Mouse (Mus musculus): ENCODE data around the gene Pcdh15.

Pcdh15 gene

GRCm38 (mm10) chr10:73098966-73099845 is at the start of gene Pcdh15:
TSS of gene Pcdh15 (plus strand) at chr10:73099342.
- DNase-seq (ENCODE audit: low read depth), result no peak

- DNase-seq (ENCODE audit: low read depth), result no peak
Measured at GRCm38 (mm10) chr10:73052074-73052473, 47.1 kb upstream of the Pcdh15 start.

DNA sequence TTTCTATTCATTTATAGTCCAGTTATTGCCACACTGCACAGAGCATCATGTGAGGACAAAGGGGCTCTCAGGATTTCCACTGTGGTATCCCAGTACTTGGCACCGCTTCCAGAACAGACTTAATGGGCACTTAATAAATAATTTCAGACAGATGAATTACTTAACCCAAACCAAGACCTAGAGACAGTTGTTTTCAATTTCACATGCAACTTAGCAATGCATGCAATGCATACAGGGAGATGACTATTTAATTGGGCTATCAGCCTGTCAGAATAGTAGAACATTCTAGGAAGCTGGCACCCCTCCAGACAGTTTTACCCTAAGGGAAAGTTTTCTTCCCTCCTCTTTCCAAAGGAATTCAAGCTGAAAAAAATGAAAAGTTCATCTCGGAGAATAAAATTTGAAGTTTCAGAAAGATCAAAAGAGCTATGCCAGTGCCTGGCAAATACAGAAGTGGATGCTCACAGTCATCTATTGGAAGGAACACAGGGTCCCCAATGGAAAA is 39.4 kb upstream of the Pcdh15 start:
- DNase-seq (ENCODE audit: low read depth), result no peak

DNA sequence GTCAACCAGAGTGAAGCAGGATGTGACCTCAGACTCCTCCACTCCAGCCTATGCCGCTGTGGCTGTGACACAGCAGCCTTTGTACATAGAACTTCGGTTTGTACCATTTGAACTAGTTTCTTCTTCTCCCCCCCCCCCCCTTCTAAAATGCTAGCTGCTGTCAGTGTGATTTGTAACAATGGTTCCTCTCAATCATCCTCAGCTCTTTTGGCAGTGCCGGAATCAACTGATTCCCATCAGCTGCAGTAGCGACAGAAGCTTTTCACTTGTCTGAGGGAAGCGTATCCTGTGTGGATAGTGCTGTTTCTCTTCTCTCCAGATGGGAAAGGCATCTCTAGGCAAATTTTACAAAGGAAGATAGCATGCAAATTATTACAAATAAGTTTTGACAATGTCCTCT is 12.4 kb upstream of the Pcdh15 start:
- DNase-seq (ENCODE audit: low read depth), result no peak

DNA sequence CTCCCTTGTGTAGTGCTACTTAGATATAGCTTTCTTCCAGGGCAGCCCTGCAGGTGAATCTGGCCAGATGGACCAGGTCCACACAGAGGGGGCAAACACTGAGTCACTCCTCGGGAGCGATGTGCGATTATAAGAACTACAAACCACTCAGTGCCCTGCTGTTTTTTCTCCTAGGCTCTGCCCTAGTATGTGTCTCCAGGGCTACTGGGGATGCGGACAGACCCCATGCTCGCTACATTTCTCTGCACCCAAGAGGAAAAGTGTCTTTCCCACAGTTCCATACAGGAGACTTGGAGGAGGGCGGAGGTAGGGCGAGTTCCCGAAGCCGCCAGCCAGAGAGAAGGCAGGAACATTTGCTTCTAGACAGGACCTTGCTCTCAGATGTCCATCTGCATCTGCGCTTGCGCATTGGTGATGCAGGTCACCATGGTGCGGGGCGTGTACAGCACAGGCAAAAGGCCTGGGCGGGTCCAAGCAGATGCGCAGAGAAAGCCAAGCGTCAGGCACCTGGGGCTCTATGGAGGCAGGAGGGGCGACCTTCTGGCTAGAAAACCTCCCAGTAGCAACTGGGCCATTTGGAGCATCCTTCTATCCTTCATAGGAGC is 2.5 kb upstream of the Pcdh15 start:
- no peak for DNase-seq (ENCODE audit: low read depth)

- DNase-seq (ENCODE audit: low read depth), result no peak
Measured at GRCm38 (mm10) chr10:73097176-73097575, 2.0 kb upstream of the Pcdh15 start.

GRCm38 (mm10) chr10:73097979-73098378 is 1.2 kb upstream of the Pcdh15 start:
- peak; percentile 2 for DNase-seq (ENCODE audit: low read depth)

DNA sequence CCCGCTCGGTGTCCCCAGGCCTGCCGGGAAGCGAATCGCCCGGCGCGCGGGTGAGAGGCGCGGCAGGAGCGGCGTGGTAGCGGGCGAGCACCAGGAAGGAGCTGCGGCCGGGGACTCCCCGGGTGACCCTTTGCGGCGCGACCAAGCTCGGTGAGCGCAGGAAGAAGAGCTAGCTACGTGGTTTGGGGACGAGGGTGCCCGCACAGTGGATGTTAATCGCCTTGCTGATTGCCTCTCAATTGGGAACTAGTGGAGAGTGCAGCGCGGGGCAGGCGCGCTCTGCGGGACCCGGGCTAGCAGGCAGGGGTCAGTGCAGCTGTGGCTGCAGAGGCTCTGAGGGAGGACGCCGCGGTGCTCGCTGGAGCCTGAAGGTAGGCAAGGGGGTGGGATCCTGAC is 702 bp downstream of the Pcdh15 start:
- no peak for DNase-seq (ENCODE audit: low read depth)

DNA sequence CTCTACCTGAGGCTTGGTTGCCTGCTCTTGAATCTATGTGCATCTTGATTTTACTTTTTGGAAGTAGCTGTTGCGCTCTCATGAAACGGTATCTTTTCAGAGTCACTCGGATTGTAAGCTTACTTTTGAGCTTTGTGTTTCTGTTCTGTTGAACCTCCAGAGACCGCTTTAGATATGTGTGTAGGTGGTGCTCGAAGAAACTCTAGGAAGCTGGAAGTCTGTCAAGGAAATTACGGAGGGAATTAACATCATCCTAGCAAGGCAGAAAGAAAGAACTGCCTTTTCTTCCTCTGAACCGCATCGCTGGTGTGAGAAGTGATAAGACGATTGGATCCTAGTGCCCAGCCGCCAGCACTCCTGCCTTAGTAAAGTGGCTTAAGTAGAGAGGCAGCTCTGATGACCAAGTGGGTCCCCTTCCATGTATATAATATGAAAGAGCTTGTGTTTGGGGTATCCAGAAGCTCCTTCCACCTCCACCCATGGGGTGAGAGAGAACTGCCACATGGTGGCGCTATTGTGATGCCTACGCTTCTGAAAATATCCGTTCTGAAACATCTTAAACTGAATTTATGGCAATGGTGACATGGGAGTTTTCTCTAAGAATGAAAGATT is 4.3 kb downstream of the Pcdh15 start:
- no peak for DNase-seq (ENCODE audit: low read depth)

DNA sequence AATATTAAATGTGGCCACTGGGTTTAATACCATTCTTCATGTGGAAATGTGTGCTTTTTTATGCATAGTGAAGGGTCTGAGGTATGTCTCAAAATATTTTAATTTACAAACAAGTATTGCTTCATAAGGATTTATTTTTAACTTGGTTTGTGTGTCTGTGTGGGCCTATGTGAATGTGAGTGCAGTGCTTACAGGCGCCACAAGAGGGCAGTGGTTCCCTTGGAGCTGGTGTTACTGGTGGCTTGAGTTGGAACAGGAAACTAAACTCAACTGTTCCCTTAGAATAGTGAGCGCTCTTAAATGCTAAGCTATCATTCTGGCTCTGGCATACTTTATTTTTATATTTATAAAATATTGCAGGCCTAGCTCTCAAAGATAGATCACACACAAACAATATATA is 6.8 kb downstream of the Pcdh15 start:
- no peak for DNase-seq (ENCODE audit: low read depth)

DNA sequence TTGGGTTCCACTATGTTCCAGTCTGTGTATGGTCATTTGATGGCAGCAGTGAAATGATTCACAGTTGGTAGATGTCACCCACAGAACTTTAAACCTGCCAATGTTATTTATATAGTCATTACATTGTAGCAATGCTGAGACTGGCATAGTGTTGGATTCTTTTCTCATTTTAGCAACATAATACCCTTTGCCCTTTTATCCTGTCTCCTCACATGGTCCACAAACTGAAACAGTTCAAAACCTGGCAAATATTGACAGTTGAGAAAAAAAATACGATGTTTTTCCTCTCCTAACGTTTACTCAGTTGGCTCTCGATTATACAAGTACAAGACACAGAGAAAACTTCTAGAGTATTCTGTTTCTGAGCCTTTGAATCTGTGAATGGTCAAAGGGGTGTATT is 38.8 kb downstream of the Pcdh15 start:
- DNase-seq (ENCODE audit: low read depth), result no peak

- no peak for DNase-seq (ENCODE audit: low read depth)
Measured at GRCm38 (mm10) chr10:73147543-73147942, 48.4 kb downstream of the Pcdh15 start.

DNA sequence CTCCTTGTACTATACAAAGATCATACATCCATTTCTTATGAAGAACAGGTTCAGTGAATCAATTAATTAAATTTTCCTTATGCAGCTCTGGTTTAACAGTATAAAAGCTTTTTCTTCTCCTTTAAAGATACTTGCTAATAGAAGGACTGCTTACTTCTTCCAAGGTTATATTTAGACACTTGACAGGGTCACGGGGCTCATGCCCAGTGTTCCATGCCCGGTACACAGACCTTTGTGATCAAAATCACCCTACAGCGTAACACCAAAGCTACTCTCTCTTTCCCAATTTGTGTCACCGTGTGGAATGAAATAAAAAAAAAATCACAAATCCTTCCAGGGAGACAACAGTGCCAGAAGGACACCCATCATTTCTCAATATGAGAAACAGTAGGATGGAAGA is 48.8 kb downstream of the Pcdh15 start:
- DNase-seq (ENCODE audit: low read depth), result no peak

DNA sequence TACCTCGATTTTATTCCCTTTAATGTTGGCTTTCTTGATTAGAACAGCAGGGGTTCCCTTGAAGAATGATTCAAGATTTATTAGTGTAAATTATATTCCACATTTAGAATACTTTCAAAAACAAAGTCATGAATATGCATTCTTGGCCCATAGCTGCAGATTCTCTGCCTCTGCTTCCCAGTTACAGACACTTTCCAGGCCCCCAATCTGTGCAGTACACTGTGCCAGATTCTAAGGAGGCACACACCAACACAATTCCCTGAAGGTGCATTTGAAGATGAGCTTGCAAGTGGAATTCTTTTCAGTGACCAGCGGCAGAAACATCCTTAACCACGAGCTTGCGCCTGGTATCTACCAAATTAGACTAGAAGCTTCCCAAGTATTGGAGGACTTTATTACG is 55.4 kb downstream of the Pcdh15 start:
- DNase-seq (ENCODE audit: low read depth), result no peak

DNA sequence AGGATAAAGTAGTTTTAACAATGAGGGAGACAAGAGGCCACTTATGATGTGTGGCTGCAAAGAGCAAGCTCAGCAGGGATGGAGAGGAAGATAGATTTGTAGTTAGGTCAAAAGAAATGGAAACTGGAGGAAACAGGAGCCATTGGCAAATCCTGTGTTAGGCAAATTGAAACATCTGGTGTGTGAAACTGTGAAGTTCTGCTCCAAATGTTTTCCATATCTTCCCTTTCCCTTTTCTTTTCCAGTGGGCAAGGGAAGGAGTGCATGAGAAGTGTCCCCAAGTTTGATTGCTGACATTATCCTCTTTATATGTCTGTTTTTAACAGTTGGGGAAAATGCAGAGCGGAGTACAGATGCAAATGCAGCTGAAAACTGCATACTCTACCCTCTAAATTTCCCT is 62.6 kb downstream of the Pcdh15 start:
- DNase-seq (ENCODE audit: low read depth), result no peak

DNA sequence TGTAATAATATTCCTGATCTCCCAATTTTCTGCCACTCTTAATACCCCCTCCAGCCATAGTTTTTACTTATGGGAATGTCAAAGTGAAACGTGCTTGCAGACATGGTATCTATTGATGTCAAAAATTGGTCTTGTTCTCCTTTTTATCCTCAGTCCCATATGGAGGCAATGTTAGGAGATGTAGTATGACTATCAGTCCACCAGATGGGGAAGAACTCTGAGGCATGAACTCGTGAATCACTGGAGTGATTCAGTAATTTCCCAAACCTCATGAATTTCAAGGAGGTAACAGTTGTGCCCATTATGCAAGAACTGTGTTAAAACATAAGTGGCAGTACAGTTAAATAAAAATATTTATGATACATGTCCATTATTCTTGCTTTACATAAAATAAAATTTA is 116.9 kb downstream of the Pcdh15 start:
- no peak for DNase-seq (ENCODE audit: low read depth)

DNA sequence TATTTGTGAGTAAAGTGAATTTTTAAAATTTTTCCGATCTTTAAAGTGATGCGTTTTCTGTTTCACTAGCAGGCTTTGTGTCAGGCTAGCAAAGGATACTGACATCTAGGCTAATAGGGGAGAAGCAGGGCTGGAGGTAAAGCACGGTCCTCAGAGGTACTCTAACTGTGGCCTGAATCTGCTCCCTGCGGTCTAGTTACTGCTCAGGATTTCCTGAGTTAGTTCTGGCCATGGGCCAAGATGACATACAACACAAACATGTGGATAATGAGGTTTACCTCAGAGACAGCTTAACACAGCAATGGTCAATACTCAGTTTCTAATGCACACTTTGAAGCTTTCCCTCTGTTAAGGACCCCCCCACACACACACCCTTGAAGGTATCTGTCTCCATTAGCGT is 143.2 kb downstream of the Pcdh15 start:
- no peak for DNase-seq (ENCODE audit: low read depth)

- DNase-seq (ENCODE audit: low read depth), result no peak
Measured at GRCm38 (mm10) chr10:73280438-73280837, 181.3 kb downstream of the Pcdh15 start.

DNA sequence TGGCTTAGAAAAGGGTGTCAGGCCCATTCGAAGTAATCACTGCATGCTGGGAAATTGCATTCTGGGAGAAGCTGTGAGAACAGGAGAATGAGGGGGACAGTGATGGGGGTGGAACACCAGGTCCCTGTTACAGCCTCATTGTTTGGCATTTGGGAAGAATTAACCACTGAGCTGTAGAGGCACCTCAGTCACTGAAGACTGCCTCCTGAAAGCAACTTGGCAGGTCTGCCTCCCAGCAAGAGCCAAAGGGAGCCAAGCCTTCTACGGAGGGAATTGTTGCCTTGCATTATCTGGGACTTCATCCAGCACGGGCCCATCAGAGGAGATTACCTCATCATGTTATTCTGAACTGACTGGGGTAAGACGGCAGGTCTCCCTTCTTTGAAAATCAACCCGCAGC is 197.3 kb downstream of the Pcdh15 start:
- DNase-seq (ENCODE audit: low read depth), result no peak

GRCm38 (mm10) chr10:73301951-73302350 is 202.8 kb downstream of the Pcdh15 start:
- DNase-seq (ENCODE audit: low read depth), result no peak

DNA sequence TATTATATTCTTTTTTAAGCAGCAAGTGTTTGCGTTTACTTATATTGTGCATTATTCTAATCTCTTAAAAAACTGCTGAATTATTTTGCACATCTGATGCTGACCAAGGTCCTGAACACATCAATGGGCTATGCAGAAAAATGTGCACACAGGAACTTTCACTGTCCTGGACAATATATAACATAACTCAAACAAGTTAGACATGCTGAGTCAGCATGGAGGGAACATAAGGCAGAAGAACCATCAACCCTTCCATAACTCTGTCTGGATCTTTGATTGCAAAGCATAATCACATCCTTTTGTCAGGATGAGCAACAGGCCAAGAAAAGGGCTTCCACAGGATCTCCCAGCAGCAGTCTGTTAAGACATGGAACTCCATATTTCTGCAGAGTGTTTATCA is 207.5 kb downstream of the Pcdh15 start:
- DNase-seq (ENCODE audit: low read depth), result no peak

DNA sequence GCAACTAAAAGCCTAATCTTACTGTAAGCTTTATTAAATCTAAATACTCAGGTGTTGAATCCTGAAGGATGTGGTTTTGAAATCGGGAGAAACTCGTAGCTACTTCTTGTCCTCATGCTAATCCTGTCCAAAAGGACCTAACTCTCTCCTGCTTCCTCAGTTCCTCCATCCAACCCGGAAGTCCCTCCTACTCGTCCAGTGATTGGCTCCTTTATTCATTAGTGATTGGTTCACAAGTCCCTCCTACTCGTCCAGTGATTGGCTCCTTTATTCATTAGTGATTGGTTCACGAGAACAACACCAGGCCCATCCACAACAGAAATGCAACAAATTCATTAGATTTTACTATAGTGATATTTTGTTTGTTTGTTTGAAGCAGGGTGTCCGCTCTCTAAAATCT is 227.7 kb downstream of the Pcdh15 start:
- no peak for DNase-seq (ENCODE audit: low read depth)

DNA sequence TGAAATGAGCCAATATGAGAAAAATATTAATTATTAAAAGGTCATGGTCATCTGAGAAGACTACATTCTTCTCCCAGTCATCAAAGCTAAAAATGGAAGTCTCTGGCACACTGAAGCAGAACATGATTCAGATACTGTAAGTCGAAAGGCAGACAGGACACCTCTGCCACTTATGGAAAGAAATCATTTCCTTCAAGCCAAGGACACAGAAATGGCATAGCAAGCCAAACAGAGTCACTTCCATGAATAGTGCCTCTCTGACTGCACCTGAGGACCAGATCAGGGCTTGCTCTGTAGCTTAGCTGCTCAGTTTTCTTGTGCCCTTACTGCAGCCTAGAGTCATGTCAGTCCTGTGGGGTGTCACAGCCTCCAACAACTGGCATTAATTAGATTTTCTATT is 234.3 kb downstream of the Pcdh15 start:
- no peak for DNase-seq (ENCODE audit: low read depth)

Data from naive thymus-derived CD4-positive, alpha-beta T cell, adult 2 months (primary cell).